Mouse (Mus musculus) heart, postnatal 0 days (tissue): Measurements from ENCODE around the gene Drg1.

Experiments
- CTCF ChIP-seq: IDR thresholded peaks from 2 replicates; pipeline ENCODE4 v1.5.1; 2016; ENCODE audit warnings: antibody characterized with exemption, control low read depth, low read depth
- EP300 ChIP-seq: IDR thresholded peaks from 2 replicates; pipeline ENCODE4 v1.6.1; 2016; ENCODE audit warnings: antibody characterized with exemption, low read depth

DNA sequence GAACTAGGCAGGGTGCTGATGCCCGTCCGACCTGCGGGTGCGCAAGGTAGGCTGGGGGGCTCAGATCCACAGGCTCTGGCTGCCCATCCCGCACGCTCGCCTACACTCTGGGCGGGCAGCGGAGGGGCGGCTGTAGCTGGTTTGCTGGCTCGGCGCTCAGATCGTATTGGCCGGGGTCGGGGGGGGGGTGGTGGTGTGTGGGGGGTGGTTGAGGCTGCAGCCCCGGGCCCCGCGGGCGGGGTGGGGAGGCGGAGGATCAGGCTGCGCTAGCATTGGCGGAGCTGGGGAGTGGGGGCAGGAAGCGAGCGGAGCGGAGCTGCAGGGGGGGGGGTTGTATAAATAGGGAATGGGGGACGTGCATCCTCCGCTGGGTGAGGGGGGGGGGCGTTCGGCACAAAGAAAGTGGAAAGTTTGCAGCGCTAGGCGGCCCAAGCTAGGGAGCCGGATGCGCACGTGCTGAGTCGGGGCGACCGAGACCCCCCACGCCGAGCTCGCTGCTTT lies 23.1 kb upstream of the Drg1 start:
- TF ChIP-seq CTCF, result no peak
- no peak for TF ChIP-seq EP300
